Mouse (Mus musculus): ENCODE results near the gene Lrr1. TPM values are rescaled to one million over a fixed set of nuclear protein-coding genes. Genes with fewer than 3 reads are reported as not detected.

The Lrr1 gene
- polyA plus RNA-seq, 1 experiment from 2014 or later = 5.5 TPM

GRCm38 (mm10) chr12:69171307-69171706 lies 2.7 kb downstream of the Lrr1 start:
- WGBS = 97% methylated on average over 2 of the region's 2 CpGs
- H3K9ac ChIP-seq (replicated peaks; ENCODE audit: low read length) = no peak overlapping the region
- H3K27me3 ChIP-seq (ENCODE audit: control insufficient read depth, insufficient read depth, low read length) = no peaks in the 10 kb centered on the region
- H3K4me3 ChIP-seq (replicated peaks; ENCODE audit: low read depth, low read length) = no peak overlapping the region
- no peaks in the 10 kb centered on the region for H3K36me3 ChIP-seq (ENCODE audit: control insufficient read depth, insufficient read depth, low read length)
- H3K27ac ChIP-seq (replicated peaks; ENCODE audit: low read depth, low read length) = no peak overlapping the region
- peaks cover 5% of the 10 kb centered on the region; the same call in 1 of the 2 replicates for H3K4me1 ChIP-seq (ENCODE audit: control insufficient read depth, insufficient read depth, low read length)
- no peak for DNase-seq
- H3K4me2 ChIP-seq (ENCODE audit: low read length) = no peak overlapping the region
- ATAC-seq (ENCODE audit: low FRiP score, low TSS enrichment) = no peak
- no peaks in the 10 kb centered on the region for H3K9me3 ChIP-seq (ENCODE audit: control insufficient read depth, low read length)

GRCm38 (mm10) chr12:69175975-69176374 lies 7.4 kb downstream of the Lrr1 start:
- Histone ChIP-seq H3K4me1 (ENCODE audit: control insufficient read depth, insufficient read depth, low read length) (no peaks in the 10 kb centered on the region), H3K36me3 (ENCODE audit: control insufficient read depth, insufficient read depth, low read length) (no peaks in the 10 kb centered on the region), H3K27me3 (ENCODE audit: control insufficient read depth, insufficient read depth, low read length) (no peaks in the 10 kb centered on the region), H3K4me3 (replicated peaks; ENCODE audit: low read depth, low read length) (no peak overlapping the region), H3K9ac (replicated peaks; ENCODE audit: low read length) (no peak overlapping the region), H3K27ac (replicated peaks; ENCODE audit: low read depth, low read length) (no peak overlapping the region), H3K9me3 (ENCODE audit: control insufficient read depth, low read length) (no peaks in the 10 kb centered on the region), H3K4me2 (ENCODE audit: low read length) (no peak overlapping the region)
- no peak for ATAC-seq (ENCODE audit: low FRiP score, low TSS enrichment)
- WGBS = 94% methylated on average over 3 of the region's 3 CpGs
- no peak for DNase-seq

GRCm38 (mm10) chr12:69177526-69177925 lies 8.9 kb downstream of the Lrr1 start:
- WGBS = 84% methylated on average over 3 of the region's 3 CpGs
- no peaks in the 10 kb centered on the region for H3K4me1 ChIP-seq (ENCODE audit: control insufficient read depth, insufficient read depth, low read length)
- no peak overlapping the region for H3K4me2 ChIP-seq (ENCODE audit: low read length)
- H3K27me3 ChIP-seq (ENCODE audit: control insufficient read depth, insufficient read depth, low read length) = no peaks in the 10 kb centered on the region
- peaks cover 9% of the 10 kb centered on the region for H3K36me3 ChIP-seq (ENCODE audit: control insufficient read depth, insufficient read depth, low read length)
- ATAC-seq (ENCODE audit: low FRiP score, low TSS enrichment) = no peak
- no peak for DNase-seq
- no peaks in the 10 kb centered on the region for H3K9me3 ChIP-seq (ENCODE audit: control insufficient read depth, low read length)
- no peak overlapping the region for H3K27ac ChIP-seq (replicated peaks; ENCODE audit: low read depth, low read length)
- no peak overlapping the region for H3K9ac ChIP-seq (replicated peaks; ENCODE audit: low read length)
- H3K4me3 ChIP-seq (replicated peaks; ENCODE audit: low read depth, low read length) = no peak overlapping the region

- Histone ChIP-seq H3K4me2 (ENCODE audit: low read length) (no peak overlapping the region), H3K4me3 (replicated peaks; ENCODE audit: low read depth, low read length) (no peak overlapping the region), H3K9me3 (ENCODE audit: control insufficient read depth, low read length) (no peaks in the 10 kb centered on the region), H3K27me3 (ENCODE audit: control insufficient read depth, insufficient read depth, low read length) (no peaks in the 10 kb centered on the region), H3K4me1 (ENCODE audit: control insufficient read depth, insufficient read depth, low read length) (0 out of 2 replicates have a peak, but pooled peaks cover 3% of the 10 kb centered on the region), H3K27ac (replicated peaks; ENCODE audit: low read depth, low read length) (no peak overlapping the region), H3K36me3 (ENCODE audit: control insufficient read depth, insufficient read depth, low read length) (peaks cover 9% of the 10 kb centered on the region), H3K9ac (replicated peaks; ENCODE audit: low read length) (no peak overlapping the region)
- ATAC-seq (ENCODE audit: low FRiP score, low TSS enrichment) (no peak), DNase-seq (no peak)
- WGBS = 71% methylated on average over 12 of the region's 12 CpGs
These were observed 10.8 kb downstream of the Lrr1 start for GRCm38 (mm10) chr12:69179371-69179770.

- no peak overlapping the region for H3K4me2 ChIP-seq (ENCODE audit: low read length)
- no peak overlapping the region for H3K27ac ChIP-seq (replicated peaks; ENCODE audit: low read depth, low read length)
- no peak overlapping the region for H3K9ac ChIP-seq (replicated peaks; ENCODE audit: low read length)
- DNase-seq = no peak
- no peaks in the 10 kb centered on the region for H3K9me3 ChIP-seq (ENCODE audit: control insufficient read depth, low read length)
- H3K27me3 ChIP-seq (ENCODE audit: control insufficient read depth, insufficient read depth, low read length) = no peaks in the 10 kb centered on the region
- WGBS = 87% methylated on average over 4 of the region's 4 CpGs
- H3K4me3 ChIP-seq (replicated peaks; ENCODE audit: low read depth, low read length) = no peak overlapping the region
- no peak for ATAC-seq (ENCODE audit: low FRiP score, low TSS enrichment)
- peaks cover 9% of the 10 kb centered on the region for H3K36me3 ChIP-seq (ENCODE audit: control insufficient read depth, insufficient read depth, low read length)
- peaks cover 14% of the 10 kb centered on the region for H3K4me1 ChIP-seq (ENCODE audit: control insufficient read depth, insufficient read depth, low read length)
These were observed 13.2 kb downstream of the Lrr1 start for GRCm38 (mm10) chr12:69181800-69182199.

GRCm38 (mm10) chr12:69183583-69184308 lies 15.1 kb downstream of the Lrr1 start, which contains the start of the genes Rpl36al and Mgat2:
Gene Rpl36al (minus strand): TSS chr12:69184083.
Gene Mgat2 (plus strand): TSS chr12:69184157.
- H3K27ac ChIP-seq (replicated peaks; ENCODE audit: low read depth, low read length) = peak within 1 kb of the TSS; percentile 91
- no peaks in the 10 kb centered on the region for H3K27me3 ChIP-seq (ENCODE audit: control insufficient read depth, insufficient read depth, low read length)
- H3K4me1 ChIP-seq (ENCODE audit: control insufficient read depth, insufficient read depth, low read length) = peaks cover 16% of the 10 kb centered on the region
- under 1% methylated on average over 83 of the region's 84 CpGs for WGBS
- ATAC-seq (ENCODE audit: low FRiP score, low TSS enrichment) (peak; percentile 100), DNase-seq (peak; percentile 99)
- peak within 1 kb of the TSS; percentile 88 for H3K9ac ChIP-seq (replicated peaks; ENCODE audit: low read length)
- H3K4me3 ChIP-seq (replicated peaks; ENCODE audit: low read depth, low read length) = peak within 1 kb of the TSS; percentile 87
- peaks cover 15% of the 10 kb centered on the region for H3K36me3 ChIP-seq (ENCODE audit: control insufficient read depth, insufficient read depth, low read length)
- H3K4me2 ChIP-seq (ENCODE audit: low read length) = peak within 1 kb of the TSS; percentile 95
- H3K9me3 ChIP-seq (ENCODE audit: control insufficient read depth, low read length) = no peaks in the 10 kb centered on the region

- Histone ChIP-seq H3K4me1 (ENCODE audit: control insufficient read depth, insufficient read depth, low read length) (peaks cover 16% of the 10 kb centered on the region), H3K9me3 (ENCODE audit: control insufficient read depth, low read length) (no peaks in the 10 kb centered on the region), H3K4me3 (replicated peaks; ENCODE audit: low read depth, low read length) (peak overlapping the region; percentile 87), H3K27ac (replicated peaks; ENCODE audit: low read depth, low read length) (peak overlapping the region; percentile 91), H3K27me3 (ENCODE audit: control insufficient read depth, insufficient read depth, low read length) (no peaks in the 10 kb centered on the region), H3K9ac (replicated peaks; ENCODE audit: low read length) (peak overlapping the region; percentile 88), H3K36me3 (ENCODE audit: control insufficient read depth, insufficient read depth, low read length) (peaks cover 22% of the 10 kb centered on the region), H3K4me2 (ENCODE audit: low read length) (peak overlapping the region; percentile 95)
- ATAC-seq (ENCODE audit: low FRiP score, low TSS enrichment) = peak; percentile 61
- peak; percentile 72 for DNase-seq
- 2% methylated on average over 85 of the region's 86 CpGs for WGBS
These were observed 16.0 kb downstream of the Lrr1 start for GRCm38 (mm10) chr12:69184342-69185295.

- no peaks in the 10 kb centered on the region for H3K27me3 ChIP-seq (ENCODE audit: control insufficient read depth, insufficient read depth, low read length)
- WGBS = 80% methylated on average over 7 of the region's 7 CpGs
- no peak for DNase-seq
- H3K4me1 ChIP-seq (ENCODE audit: control insufficient read depth, insufficient read depth, low read length) = peaks cover 16% of the 10 kb centered on the region
- H3K9ac ChIP-seq (replicated peaks; ENCODE audit: low read length) = peak overlapping the region; percentile 88
- ATAC-seq (ENCODE audit: low FRiP score, low TSS enrichment) = no peak
- H3K36me3 ChIP-seq (ENCODE audit: control insufficient read depth, insufficient read depth, low read length) = peaks cover 30% of the 10 kb centered on the region
- no peaks in the 10 kb centered on the region for H3K9me3 ChIP-seq (ENCODE audit: control insufficient read depth, low read length)
- peak overlapping the region; percentile 95 for H3K4me2 ChIP-seq (ENCODE audit: low read length)
- H3K27ac ChIP-seq (replicated peaks; ENCODE audit: low read depth, low read length) = no peak overlapping the region
- H3K4me3 ChIP-seq (replicated peaks; ENCODE audit: low read depth, low read length) = peak overlapping the region; percentile 87
These were observed 16.8 kb downstream of the Lrr1 start for GRCm38 (mm10) chr12:69185371-69185770.
